Mouse (Mus musculus) kidney, postnatal 10 days (tissue): ENCODE measurements around the gene Cenph.
"Not testable (repeated sequence)": the region's sequence is repeated elsewhere in the genome, so short reads cannot be mapped to it uniquely, and the experiment has no call there.

ENCODE experiments used
- DNase-seq: peaks from one replicate; pipeline ENCODE4 v3.0.0; 2021; ENCODE audit warnings: mixed read lengths

The Cenph gene

DNA sequence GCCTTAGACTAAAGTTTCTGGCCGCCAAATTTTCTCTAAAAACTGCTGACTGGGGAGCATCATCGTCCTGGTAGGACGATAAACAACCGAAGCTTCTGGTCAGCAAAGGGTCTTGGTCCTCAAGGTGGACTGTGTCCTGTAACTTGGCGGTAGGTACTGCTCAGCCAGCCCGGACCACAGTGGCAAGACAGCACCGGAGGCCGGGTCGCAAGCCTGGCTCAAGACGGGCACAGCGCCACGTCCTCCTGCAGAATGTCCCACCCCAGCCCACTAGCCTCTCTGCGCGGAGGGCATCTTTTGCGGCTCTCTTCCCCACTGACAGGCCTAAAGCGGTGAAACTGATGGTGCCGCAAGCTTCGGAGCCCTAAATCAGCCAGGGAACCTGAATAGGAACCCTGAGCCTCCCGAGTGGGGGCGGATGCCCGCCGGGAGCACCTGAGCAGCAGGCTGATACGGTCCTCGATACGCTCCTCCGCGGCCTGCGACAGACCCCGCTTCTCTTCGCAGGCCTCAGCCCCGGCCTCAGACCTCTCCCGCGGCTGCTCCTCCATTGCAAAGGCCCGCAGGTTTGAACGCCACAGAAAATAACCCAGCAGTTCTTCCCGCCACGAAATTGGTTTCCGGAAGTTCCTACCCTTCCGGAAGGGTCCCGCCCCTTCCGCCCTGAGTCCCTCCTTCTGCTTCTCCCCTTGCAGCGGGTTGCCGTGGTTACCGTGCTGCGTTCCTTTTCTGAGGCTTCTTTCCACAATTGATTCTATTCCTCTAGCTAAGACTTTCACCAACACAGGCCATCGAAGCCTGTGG, at the start of gene Cenph:
Cenph (minus strand) TSS at position 648 of the 804 bp plus-strand sequence.
- peak; percentile 92 for DNase-seq

DNA sequence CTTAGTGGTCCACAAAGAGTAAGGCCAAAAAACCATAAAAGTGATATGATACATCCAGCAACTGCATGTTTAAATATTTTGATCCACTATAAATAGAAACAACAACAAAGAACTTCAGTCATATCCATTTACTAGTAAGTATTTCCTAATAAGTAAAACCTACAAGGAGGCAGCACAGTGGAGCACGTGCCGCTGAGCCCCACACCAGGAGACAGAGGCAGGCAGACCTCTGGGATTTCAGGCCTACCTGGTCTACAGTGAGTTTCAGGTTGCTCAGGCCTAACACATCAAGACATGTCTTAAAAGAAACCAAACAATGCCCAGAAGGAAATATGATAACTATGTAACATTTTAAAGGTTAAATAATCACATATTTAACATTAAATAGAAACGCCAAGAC, 49.2 kb upstream of the Cenph start:
- no peak for DNase-seq

DNA sequence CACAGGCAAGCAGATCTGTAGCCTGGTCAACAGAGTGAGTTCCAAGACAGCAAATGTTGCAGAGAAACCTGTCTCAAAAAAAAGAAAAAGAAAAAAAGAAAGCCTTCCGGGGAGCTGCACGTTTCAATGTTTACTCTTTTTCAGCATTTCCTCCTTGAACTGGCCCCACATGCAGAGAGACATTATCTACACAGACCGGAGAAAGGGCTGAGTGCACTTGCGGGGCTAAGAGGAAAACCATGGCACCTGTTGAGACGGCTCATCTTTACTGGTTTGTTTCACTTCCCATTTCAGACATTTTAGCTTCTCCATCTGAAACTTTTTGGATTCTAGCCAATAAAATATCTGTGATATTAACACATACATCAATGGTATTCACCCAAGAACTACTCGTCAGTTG, 48.6 kb upstream of the Cenph start:
- no peak for DNase-seq

DNA sequence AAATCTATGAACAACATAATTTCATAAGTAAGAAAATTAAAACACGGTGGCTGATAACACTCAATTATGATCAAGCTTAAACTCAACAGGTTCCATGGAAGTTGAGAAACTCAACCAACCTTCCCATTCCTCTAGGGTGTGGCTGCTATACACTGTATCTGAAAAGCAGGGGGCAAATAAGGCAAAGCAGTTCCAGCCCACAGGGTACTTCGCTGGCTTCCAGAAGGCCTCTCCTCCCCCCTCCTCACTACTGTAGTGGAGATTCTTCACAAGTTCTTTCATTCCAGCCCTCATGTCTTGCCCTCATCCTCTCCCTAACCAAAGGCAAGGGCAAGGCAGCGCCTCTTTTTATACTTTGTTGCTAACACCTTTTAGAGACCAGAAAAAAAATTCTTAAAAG, 48.2 kb upstream of the Cenph start:
- no peak for DNase-seq

DNA sequence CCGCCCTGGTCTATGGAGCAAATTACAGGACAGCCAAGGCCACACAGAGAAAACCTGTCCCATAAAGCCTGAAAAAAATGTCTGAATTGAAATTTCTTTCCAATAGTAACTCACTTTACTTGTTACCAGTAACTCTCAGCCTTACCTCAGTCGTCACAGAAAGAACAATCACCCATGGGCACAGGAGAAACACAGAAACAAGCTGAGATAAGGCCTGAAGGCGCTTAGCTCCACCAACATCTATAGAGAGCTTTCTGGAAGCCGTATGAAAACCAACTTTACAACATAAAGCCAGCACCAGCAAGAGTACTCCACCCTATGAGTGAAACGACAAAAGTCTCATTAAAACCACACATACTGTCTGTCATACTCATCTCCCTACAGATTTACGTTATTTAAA, 38.8 kb upstream of the Cenph start:
- no peak for DNase-seq

DNA sequence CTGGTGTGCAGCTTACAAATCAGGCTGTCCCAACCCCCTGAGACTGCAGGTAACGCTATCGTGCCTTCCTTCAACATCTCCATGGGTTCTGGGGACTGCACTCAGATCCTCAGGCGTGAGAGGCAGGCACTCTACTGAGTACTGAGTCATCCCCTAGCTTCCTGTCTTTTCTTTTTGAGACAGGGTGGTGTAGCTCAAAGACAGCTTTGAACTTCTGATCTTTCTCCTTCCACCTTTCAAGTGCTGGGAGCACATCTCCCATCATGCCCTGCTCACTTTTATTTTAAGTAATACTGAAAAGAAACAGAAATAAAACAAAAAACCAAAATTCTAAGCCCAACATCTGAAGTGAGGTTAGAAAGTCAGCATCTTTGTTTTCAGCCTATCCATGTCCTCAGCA, 30.1 kb upstream of the Cenph start:
- no peak for DNase-seq

DNA sequence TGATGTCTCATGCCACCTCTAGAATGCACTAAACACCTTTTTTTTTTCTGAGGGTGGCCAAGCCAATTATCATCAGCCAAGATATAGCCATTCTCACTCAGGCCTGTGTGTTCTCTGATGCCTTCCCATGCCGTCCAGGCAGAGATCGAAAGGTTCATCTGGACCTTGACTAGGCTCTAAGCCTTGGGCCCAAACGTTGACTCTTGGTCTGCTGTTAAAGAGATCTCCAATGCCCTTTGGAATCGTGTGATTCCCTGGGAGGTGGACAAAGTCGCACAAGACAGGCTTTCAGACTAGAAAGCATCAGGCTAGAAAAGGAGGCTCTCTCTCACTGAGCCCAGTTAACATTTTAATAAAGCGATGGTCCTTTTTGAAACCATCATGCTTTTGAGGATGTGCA, 21.5 kb upstream of the Cenph start:
- no peak for DNase-seq

DNA sequence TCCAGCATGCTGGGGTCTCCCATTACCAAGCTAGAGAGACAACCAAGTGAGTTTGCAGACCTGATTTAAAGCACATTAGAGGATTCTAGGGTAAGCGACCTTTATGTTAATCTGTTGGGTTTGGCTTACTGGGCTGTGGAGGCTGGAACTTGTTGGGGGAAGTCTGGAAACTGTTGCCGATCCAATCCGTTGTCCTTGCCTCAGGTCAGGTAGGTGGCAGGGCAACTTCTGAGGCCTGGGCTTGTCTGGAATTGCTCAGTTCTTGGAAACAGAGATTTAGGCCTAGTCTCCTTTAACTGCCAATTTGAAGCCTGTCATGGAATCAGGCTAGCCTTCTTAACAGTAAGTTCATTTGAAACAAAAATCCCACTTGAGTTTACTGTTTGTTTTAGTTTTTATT, 13.4 kb upstream of the Cenph start:
- DNase-seq = no peak

DNA sequence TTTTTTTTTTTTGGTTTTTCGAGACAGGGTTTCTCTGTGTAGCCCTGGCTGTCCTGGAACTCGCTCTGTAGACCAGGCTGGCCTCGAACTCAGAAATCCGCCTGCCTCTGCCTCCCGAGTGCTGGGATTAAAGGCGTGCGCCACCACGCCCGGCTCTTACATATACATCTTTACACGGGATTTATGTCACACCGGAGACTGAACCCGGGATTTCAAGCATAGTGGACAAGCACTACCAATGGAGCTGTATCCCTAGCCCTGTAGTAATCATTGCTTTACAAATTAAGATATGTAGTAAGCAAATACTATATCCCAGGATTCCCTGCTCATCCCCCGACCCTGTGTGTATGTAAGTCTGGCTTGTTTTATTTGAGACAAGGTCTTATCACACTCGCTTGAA, 12.4 kb upstream of the Cenph start:
- not testable (repeated sequence) for DNase-seq

DNA sequence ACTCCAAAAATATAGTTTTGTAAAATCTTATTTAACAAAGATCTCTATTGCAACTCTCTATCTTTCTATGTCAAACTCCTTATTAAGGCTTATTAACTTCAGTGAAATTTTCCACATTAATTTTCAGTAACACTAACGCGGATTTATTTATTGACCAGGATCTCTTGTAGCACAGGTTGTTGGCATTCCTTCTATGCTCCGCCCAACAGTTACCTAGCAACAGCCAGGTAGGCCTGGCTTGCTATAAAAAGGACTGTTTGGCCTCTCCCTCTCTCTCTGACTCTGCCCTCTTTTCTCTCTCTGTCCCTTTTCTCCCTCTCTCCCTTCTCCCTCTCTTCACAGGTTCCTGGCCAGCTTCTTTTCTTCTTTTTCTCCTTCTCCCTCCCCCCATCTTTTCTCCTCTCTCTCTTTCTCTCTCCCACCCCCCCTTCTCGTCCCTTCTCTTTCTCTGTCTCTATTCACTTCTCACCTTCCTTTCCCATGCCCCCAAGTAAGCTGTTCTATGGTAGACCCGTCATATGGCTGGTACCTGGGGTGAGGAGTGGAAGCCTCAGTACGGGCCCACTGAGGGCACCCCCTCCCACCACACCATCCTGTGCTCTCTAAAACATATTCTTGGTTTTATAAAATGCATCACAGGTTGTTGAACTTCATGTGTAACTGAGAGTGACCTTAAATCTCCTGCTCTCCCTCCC, 11.8 kb upstream of the Cenph start:
- DNase-seq = peak; percentile 49

DNA sequence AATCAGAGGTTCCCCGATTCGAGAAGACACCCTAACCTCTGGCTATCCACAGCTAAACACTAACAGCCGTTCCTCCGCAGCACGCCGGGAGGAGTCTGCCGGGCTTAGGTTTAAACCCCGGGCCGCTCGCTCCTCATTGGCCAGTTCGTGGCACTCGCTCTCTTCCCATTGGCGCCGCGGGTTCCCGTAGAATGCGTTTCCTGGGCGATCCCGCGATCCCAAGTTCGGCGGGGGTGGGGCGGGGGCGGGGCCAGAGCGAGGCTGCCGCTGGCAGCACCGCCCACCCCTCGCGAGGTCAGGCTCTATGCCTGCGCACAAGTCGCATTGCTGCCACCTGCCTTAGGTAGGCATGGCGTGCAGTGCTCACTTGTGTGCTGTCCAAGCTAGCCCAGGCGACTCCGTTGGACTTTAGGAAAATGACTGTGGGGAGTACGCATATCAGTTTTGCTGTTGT, 10.7 kb upstream of the Cenph start, which contains the start of gene Ccnb1:
Ccnb1 (minus strand) TSS at position 157 of the 454 bp plus-strand sequence.
- peak; percentile 96 for DNase-seq

DNA sequence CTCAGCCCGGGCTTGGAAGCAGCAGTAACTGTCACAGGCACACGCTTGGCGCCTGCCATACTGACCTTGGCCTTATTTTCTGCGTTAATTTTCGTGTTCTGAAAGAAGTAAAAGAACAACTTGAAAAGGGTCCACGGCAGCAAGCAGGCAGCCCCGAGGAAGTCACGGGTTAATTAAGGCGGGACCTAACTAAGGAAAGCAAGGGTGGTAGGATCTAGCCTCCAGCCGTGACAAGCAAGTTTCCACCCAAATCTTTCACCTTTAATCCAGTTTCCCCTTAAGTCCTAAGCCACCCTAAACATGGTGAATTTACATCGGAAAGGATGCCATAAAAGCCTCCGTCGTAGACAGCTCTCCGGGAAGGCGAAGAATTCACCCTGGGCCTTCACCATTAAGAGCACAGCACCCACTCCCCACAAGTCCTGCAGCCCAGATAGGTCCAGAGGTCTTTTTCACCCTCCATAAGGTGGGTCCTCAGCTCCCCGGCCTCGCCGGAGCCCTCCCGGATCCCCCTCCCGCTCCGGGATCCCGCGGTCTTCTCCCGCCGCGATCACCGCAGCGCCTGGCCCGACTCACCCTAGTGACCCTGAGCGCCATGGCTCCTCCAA, 10.2 kb upstream of the Cenph start:
- DNase-seq = no peak

DNA sequence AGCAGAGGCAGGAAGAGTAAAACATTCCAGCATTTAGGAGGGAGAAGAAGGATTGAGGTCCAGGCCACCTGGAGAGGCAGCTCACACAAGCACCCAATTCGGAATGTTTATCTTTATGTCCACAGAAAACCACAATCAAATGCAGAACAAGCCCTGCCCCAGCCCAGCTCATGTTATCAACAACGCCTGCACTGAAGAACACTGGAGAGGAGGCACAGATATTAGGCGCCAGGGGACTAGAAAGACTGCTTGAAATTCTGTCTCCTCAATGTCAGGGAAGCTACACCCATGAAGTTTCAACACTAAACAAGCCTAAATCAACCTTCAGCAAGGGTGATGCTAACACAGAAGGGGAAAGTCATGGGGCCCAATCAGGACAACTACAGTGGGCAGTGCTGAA, 1.8 kb upstream of the Cenph start:
- no peak for DNase-seq

DNA sequence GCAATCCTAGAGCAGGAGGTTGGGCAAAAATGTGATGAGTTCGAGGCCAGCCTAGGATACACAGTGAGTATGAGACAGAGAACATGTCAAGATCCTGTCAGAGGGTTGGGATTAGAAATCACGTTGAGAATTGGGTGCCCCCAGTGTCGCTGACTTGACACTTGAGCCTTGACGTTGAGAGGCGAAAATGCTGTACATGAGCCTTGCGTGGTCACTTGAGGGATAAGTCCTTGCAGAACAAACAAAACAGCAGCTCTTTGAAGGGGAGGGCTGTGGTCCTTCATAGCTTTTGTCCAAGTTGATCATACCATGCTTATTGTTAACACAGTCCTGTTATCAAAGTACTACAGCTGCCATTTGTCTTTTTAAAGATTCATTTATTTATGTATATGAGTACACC, 1.0 kb upstream of the Cenph start:
- no peak for DNase-seq

DNA sequence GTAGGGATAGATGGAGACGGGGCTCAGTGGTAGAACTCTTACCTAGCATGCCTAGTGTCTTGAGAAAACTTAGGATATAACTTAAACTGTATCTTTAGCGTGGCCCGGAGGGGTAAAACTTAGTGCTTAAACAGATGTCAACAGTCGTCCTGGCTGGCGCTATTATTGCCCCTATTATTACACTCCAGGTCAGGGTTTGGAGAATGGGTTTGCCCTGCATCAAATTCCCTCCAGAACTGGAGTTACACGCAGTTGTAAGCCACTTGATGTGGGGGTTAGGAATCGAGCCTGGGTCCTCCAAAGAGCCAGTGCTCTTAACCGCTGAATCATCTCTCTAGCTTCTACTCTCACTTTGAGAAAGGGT, 339 bp upstream of the Cenph start:
- no peak for DNase-seq

DNA sequence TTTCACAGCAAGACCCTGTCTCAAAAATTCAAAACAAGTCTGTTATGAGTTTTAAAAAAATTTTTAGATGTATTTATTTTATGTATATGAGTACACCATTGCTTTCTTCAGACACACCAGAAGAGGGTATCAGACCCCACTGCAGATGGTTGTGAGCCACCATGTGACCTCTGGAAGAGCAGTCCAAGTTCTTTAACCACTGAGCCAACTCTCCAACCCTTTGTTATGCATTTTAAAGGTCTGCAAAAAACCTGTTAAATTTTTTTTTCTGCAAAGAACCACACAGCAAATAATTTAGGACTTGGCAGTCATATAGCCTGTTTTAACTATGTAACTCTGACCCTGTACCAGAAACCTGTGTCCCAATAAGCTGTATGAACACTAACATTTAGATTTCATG, 995 bp downstream of the Cenph start:
- DNase-seq = no peak

DNA sequence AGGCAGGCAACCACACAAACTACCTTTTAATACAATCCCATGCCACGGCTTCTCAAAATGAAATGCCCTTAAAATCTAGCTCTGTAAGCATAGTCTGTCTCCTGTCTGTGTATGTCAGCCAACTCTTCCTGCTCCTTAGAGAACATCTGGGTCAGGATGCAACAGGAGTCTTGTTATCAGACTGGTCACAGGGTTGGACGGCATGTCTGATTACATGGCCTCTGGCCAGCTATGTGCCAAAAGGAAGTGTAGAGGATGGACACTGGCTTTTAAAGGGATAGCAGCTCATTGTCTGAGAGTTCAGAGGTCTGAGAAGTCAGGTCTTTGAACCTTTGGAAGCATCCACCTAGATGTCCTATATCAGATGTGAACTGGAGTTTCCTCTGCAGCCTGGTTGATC, 20.4 kb downstream of the Cenph start:
- DNase-seq = no peak

DNA sequence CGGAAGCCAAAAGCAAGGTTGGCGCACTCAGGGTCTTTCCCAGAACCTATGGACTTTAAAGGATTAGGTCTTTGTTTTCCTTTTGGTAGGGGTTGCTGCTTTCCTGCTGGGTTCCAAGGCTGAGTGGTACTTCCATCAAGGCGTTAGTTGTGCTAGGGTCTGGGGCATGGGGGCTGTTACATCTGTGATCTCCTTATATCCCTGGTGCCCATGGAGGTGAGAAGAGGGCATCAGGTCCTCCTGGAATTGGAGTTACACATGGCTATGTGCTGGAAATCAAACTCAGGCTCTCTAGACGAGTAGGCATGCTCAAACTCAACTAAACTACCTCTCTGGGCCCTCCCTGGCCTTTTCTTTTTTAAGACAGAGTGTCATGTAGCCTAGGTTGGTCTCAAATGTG, 21.5 kb downstream of the Cenph start:
- no peak for DNase-seq

DNA sequence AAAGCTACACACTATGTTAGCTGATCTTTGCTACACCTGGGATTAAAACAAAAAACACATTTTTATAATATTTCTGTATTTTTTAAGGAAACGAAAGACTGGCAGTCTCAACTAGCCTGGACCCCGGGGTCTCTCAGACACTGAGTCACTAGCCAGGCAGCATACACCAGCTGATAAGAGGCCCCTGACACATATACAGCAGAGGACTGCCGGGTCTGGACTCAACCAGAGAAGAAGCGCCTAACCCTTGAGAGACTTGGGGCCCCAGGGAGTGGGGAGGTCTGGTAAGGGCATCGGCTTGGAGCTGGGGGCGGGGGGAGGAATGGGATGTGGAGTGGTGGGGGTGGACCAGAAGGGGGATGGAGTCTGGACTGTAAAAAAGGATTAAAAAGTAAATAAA, 22.7 kb downstream of the Cenph start:
- no peak for DNase-seq

DNA sequence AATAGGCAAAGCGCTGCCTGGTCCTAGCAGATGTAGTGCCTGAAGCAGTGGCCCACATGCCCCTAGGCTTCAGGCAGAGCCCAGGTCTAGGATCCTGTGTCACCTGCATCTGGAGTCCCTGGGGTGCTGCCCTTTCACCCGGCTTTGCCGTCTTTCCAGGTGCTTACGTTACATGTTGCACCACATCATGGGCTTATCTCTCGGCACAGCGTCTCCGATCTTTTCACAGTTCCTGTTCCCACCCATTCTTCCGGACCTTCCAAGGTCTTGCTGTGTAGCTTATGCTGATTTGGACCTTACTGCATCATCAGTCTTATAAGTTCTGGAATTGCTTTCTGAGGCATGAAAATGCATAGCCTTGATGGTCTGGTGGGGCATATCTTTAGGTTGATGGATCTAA, 23.2 kb downstream of the Cenph start:
- DNase-seq = no peak

DNA sequence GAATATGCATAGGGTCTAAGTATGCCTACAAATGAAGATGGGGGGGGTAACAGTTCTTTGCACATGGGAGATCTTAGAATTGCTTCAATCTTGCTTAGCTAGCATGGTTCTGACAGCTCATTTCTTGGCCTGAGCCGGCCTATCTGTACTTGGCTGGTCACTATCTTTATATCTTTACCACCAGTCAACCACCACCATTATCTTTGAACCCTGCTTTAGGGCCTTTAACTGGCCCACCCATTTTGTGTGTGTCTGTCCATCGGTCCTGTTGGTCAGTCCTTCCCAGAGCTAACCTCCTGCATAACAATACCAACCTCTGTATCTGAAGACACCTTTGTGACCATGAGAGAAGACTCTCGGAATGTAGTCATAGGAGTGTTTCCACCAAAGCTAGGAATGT, 24.3 kb downstream of the Cenph start:
- DNase-seq = no peak

DNA sequence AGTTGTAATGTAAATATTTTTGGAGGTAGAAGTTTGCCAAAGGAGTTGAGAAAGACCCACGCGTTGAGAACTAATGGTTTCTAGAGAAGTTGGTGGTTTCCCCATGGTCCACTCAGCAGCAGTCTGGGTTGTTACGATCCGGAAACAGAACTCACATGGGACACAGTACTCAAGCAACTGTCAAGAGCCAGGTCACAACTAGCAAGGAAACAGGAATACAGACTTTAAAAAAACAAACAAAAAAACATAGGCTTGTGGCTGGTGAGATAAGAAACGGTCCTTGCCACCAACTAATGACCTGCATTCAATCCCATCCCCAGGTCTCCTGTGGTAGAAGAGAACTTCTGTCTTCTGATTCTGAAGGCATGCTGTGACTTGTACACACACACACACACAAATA, 24.9 kb downstream of the Cenph start:
- DNase-seq = no peak

DNA sequence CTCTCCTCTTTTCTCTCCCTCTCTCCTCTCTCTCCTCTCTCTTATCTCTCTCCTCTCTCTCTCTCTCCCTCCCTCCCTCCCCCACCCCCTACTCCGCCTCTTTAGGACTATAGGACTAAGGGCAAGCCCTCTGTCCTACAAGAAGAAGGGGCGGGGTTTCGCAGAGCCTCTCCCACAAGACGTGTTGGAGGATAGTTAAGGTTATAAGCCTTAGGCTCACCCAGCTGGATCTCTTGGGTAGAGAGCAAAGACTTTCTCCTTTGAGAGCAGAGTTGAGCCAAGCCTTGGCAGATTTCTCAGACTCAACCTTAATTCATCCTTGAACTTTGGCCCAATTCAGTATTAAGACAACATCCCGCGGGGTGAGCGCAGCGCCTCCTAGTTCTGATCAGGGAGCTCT, 27.1 kb downstream of the Cenph start:
- DNase-seq = no peak

DNA sequence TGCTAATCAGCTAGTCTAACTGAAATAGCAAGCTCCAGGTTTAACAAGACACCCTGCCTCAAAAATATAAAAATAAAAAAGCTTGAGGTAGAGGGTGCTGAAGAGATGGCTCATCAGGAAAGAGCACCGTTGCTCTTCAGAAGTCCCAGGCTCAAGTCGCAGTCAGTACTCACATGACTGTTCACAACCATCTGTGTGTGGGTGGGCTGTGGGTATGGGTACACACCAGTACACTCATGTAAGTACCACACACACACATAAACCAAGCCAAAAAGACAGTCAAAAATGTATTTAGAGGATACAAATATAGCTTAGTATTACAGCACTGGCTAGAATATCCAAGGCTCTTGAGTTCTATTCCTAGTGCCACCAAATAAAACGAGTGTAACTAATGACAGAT, 29.6 kb downstream of the Cenph start:
- no peak for DNase-seq
